Mouse (Mus musculus) CD4-positive, CD25-positive, alpha-beta regulatory T cell, adult 2 months (primary cell): Measurements from ENCODE around the gene Clcn2.

Experiments used
- DNase-seq: peaks from one replicate; pipeline ENCODE4 v3.0.0-alpha.2; 2012; ENCODE audit warnings: low read depth, low spot score

Gene Clcn2

GRCm38 (mm10) chr16:20657661-20658060 lies 59.9 kb downstream of the Clcn2 start:
- no peak for DNase-seq

- no peak for DNase-seq
Observed at GRCm38 (mm10) chr16:20653315-20653714, 64.2 kb downstream of the Clcn2 start.
